Mouse (Mus musculus): ENCODE measurements around the gene Cd9. TPM values are rescaled to one million over a fixed set of nuclear protein-coding genes. Genes with fewer than 3 reads are reported as not detected.

The Cd9 gene
- 10 to 100 TPM; 39.4 to 57.8 (median 46.4) TPM for total RNA-seq (2022)

GRCm38 (mm10) chr6:125494092-125494871 lies at the start of gene Cd9:
Cd9 (minus strand) TSS chr6:125494791.
- peak; percentile 68 for DNase-seq (ENCODE audit: low spot score)

- no peak for DNase-seq (ENCODE audit: low spot score)
Measured at GRCm38 (mm10) chr6:125541296-125541695, 46.7 kb upstream of the Cd9 start.

- DNase-seq (ENCODE audit: low spot score), result no peak
Measured at GRCm38 (mm10) chr6:125540826-125541225, 46.2 kb upstream of the Cd9 start.

- no peak for DNase-seq (ENCODE audit: low spot score)
Measured at GRCm38 (mm10) chr6:125540199-125540598, 45.6 kb upstream of the Cd9 start.

- no peak for DNase-seq (ENCODE audit: low spot score)
Measured at GRCm38 (mm10) chr6:125539423-125539822, 44.8 kb upstream of the Cd9 start.

GRCm38 (mm10) chr6:125538469-125538868 lies 43.9 kb upstream of the Cd9 start:
- DNase-seq (ENCODE audit: low spot score), result no peak

- no peak for DNase-seq (ENCODE audit: low spot score)
Measured at GRCm38 (mm10) chr6:125534990-125535389, 40.4 kb upstream of the Cd9 start.

- DNase-seq (ENCODE audit: low spot score), result no peak
Measured at GRCm38 (mm10) chr6:125533104-125533650, 38.6 kb upstream of the Cd9 start.

- peak; percentile 87 for DNase-seq (ENCODE audit: low spot score)
Measured at GRCm38 (mm10) chr6:125529479-125529878, 34.9 kb upstream of the Cd9 start.

- DNase-seq (ENCODE audit: low spot score), result no peak
Measured at GRCm38 (mm10) chr6:125528614-125529200, 34.1 kb upstream of the Cd9 start.

- DNase-seq (ENCODE audit: low spot score), result no peak
Measured at GRCm38 (mm10) chr6:125526066-125526465, 31.5 kb upstream of the Cd9 start.

GRCm38 (mm10) chr6:125524027-125524426 lies 29.4 kb upstream of the Cd9 start:
- no peak for DNase-seq (ENCODE audit: low spot score)

GRCm38 (mm10) chr6:125521558-125522193 lies 27.1 kb upstream of the Cd9 start:
- no peak for DNase-seq (ENCODE audit: low spot score)

- DNase-seq (ENCODE audit: low spot score), result peak; percentile 83
Measured at GRCm38 (mm10) chr6:125515503-125516315, 21.1 kb upstream of the Cd9 start.

- DNase-seq (ENCODE audit: low spot score), result peak; percentile 77
Measured at GRCm38 (mm10) chr6:125512950-125513596, 18.5 kb upstream of the Cd9 start.

- DNase-seq (ENCODE audit: low spot score), result no peak
Measured at GRCm38 (mm10) chr6:125511196-125511595, 16.6 kb upstream of the Cd9 start.

- DNase-seq (ENCODE audit: low spot score), result no peak
Measured at GRCm38 (mm10) chr6:125510645-125511044, 16.1 kb upstream of the Cd9 start.

- no peak for DNase-seq (ENCODE audit: low spot score)
Measured at GRCm38 (mm10) chr6:125509783-125510182, 15.2 kb upstream of the Cd9 start.

- DNase-seq (ENCODE audit: low spot score), result no peak
Measured at GRCm38 (mm10) chr6:125506427-125506826, 11.8 kb upstream of the Cd9 start.

GRCm38 (mm10) chr6:125504622-125505355 lies 10.2 kb upstream of the Cd9 start:
- no peak for DNase-seq (ENCODE audit: low spot score)

Data from heart, adult 8-10 months (tissue).